Mouse (Mus musculus) bone marrow macrophage, adult 2 months (primary cell): Measurements from ENCODE around the gene Ddx41. TPM values are rescaled to one million over a fixed set of nuclear protein-coding genes. Genes with fewer than 3 reads are reported as not detected.

ENCODE experiments used
- H3K27ac ChIP-seq: 2 replicates; pipeline ENCODE4 v1.5.1; 2012; ENCODE audit warnings: low read depth, low read length; ENCODE audit not compliant: insufficient read depth
- H3K4me1 ChIP-seq: 2 replicates; pipeline ENCODE4 v1.6.1; 2012; ENCODE audit warnings: low read length; ENCODE audit not compliant: control insufficient read depth, insufficient read depth
- H3K4me3 ChIP-seq: 2 replicates; pipeline ENCODE4 v1.5.1; 2012; ENCODE audit warnings: mild to moderate bottlenecking, low read length, moderate library complexity; ENCODE audit not compliant: insufficient read depth
- CTCF ChIP-seq: IDR thresholded peaks from 2 replicates; pipeline ENCODE4 v1.5.1; 2012; ENCODE audit warnings: low read depth, mild to moderate bottlenecking, low read length, moderate library complexity
- POLR2A ChIP-seq: IDR thresholded peaks from 2 replicates; pipeline ENCODE4 v1.6.1; 2012; ENCODE audit warnings: mild to moderate bottlenecking, low read depth, low read length, borderline replicate concordance
- polyA plus RNA-seq: library from polyadenylated mRNA; stranded (reverse); fragments of >200 nt; gene quantifications from 2 replicates; pipeline ENCODE4 v1.2.4, GENCODE M21; 2012; ENCODE audit not compliant: missing spikeins, insufficient read depth, insufficient read length

Gene Ddx41
- polyA plus RNA-seq, 1 experiment, result 39.1 TPM

DNA sequence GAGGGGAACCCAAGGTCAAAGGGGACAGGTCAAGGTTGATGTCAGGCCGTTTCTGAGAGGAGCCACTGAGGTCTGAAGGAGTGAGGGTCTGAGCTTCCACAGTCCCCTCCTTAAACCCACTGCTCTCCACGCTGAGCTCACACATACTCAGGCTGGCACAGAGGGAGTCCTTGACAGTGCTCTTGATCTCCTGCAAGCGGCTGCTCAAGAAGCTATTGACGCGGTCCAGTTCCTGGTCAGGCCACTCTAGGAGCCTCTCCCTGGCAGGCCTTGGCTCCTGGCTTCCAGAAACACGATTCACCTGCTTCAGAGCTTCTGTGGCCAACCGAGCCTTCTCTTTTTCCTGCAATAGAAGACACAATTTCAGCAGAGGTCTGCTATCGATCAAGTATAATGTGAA, 7.0 kb upstream of the Ddx41 start:
- H3K4me3 ChIP-seq, result no peak overlapping the region
- no peaks in the 10 kb centered on the region for H3K4me1 ChIP-seq
- H3K27ac ChIP-seq, result no peak overlapping the region
- TF ChIP-seq CTCF (no peak), POLR2A (no peak)

DNA sequence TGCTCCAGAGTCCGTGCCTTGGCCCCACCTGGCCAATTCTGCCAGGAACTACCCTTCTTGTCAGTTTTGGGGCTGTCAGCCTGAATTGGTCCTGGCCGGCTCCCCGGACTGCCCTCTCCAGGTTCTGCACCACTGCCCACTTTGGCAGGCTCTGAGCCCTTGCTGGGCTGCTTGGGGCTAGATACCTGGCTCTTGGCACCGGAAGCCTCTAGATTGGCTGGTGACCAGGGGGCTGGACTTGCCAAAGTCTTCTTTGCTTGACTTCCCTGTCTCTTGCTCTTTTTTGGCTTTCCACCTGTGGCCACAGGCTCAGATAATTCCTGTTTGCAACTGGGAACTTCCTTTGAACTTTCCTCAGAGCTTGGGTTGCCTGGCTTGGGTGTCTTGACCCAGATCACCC, 6.4 kb upstream of the Ddx41 start:
- TF ChIP-seq CTCF (no peak), POLR2A (no peak)
- Histone ChIP-seq H3K27ac (no peak overlapping the region), H3K4me1 (no peaks in the 10 kb centered on the region), H3K4me3 (no peak overlapping the region)

DNA sequence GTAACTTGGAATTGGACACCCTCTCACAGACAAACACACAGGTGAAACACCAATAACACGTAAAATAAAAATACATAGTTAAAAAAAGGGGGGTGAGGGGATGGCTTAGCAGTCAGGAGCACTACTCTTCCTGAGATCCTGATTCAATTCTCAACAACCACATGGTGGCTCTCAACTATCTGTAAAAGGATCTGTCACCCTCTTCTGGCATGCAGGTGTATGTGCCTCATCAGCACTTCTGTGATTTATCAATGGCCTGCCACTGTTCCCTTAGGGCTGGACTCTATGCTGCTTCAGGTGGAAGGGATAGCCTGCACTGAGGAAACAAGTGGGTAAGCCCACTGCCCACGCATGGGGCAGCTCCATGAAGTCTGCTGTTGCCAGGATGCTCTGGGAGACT, 4.5 kb upstream of the Ddx41 start:
- no peak overlapping the region for H3K4me3 ChIP-seq
- TF ChIP-seq POLR2A, result no peak
- no peak for TF ChIP-seq CTCF
- H3K27ac ChIP-seq, result no peak overlapping the region
- no peaks in the 10 kb centered on the region for H3K4me1 ChIP-seq

DNA sequence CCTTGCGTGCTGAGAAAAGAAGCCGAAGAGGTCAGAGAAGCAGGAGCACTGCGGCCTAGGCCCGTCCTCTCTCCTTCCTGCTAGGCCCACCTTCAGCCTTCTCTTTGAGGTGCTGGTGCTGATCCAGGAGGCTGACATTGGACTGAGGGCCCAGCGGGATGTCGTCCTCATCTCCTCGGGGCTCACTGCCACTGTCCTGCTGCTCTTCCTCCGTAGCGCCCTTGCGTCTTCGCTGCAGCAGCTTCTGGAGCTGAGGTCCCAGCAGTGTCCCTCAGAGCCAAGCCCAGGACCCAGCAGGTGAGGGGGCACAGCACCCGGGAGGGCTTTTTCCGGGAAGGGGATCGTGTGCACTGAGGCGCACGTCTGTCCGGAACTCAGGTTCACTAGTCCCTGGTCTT, 663 bp downstream of the Ddx41 start:
- Histone ChIP-seq H3K4me3 (peak overlapping the region; percentile 96), H3K4me1 (peaks cover 8% of the 10 kb centered on the region; the same call in 1 of the 2 replicates), H3K27ac (no peak overlapping the region; the same call in 1 of the 2 replicates)
- TF ChIP-seq CTCF, result no peak

DNA sequence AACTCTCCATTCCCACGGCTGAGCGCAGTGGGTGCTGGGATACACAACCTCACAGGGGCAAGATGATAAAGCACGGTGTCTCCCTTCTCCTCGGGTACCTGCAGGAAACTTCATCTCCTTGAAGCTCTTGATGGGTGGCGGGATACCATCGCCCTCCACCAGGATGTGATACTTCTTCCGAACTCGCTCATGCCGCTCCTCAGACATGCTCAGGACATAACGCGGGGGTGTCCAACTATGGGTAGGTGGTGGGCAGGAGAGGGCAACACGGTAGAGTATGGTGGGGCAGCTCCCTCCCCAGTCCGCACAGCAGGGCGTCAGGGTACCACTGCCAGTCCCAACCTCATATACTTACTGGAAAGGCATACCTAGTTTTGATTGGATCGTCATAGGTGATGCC, 1.3 kb downstream of the Ddx41 start:
- Histone ChIP-seq H3K4me1 (peaks cover 10% of the 10 kb centered on the region), H3K27ac (no peak overlapping the region), H3K4me3 (peak overlapping the region; percentile 96)
- TF ChIP-seq CTCF (no peak), POLR2A (no peak)

DNA sequence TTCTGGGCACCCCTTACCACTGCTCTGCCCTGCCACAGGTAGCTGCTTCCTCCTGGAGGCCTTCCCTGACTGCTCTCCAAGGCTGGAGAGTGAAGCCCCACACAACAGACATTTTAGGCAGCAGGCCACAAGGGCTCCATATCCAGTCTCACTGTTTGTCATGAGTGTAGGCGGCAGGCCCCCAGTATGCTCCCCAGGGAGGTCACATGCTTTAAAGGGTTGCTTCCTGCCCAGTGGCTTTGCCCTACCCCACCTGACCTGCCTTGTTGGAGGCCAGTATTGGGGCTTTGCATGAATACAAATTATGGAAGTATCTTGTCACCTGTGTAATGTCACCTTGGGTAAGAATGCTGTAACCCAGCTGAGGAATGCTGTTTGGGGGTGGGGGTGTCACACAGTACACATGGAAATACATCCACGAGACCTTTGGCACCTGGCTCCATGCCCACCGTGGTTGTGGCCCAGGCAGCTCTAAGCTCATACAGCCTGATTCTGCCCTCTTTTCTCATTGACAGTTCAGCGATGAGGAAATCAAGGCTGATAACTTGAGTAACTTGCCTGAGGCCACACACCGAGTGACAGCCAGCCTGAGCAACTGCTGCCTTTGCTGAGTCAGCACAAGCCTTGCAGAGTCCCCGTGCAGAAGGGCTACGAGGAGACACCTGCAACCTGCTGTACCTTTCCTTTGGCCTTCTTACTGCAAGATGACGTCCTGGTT, 7.1 kb downstream of the Ddx41 start, which contains the start of gene Dok3:
TSS of gene Dok3 (minus strand) at position 99 of the 718 bp plus-strand sequence.
- H3K4me1 ChIP-seq, result peaks cover 30% of the 10 kb centered on the region
- peak within 1 kb of the TSS; percentile 68 for H3K27ac ChIP-seq
- TF ChIP-seq CTCF (no peak), POLR2A (no peak)
- H3K4me3 ChIP-seq, result peak within 1 kb of the TSS; percentile 62

DNA sequence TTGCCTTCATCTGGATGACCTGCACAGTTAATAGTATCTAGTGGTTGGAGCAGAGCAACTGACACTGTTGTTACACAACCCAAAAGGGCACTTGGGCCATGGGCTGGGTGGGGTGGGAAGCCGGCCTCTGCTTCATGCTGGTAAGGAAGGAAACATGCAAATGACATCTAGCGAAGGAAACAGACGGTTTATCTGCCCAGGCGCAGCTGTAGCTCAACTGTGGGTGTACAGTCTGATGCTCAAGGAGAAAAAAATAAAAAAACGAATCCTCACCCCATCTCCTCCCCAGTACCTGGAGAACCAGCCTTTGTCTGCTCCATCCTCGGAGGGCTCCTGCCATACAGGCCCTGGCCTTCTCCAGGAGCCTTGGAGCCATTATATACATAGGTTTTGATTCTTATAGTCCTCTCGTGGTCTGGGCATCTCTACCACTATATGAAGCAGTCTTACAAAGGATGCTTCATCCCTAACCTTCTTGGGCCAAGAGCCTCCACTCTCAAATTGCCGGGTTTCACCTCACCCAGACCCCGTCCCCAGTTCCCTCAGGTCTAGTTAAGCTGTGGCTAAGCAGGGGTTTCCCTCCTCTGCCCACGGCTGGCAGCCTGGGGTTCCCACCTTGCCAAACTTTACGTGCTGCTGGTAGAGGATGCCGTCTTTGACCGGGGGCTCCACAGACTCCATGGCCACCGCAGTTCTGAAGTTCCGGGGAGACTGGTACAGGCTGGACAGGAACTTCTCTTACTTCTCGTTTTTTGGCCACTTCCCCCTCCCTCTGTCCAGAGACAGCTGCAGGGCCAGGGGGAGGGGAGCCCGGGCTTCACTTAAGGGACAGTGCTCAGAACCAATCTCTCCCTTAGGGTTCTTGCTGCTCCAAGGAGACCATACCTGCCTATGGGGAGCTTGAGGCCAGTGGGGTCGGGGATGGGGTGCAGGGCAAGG, 8.4 kb downstream of the Ddx41 start:
- Histone ChIP-seq H3K4me1 (peaks cover 30% of the 10 kb centered on the region), H3K4me3 (peak overlapping the region; percentile 62), H3K27ac (peak overlapping the region; percentile 68)
- TF ChIP-seq CTCF, result no peak
- TF ChIP-seq POLR2A, result no peak

DNA sequence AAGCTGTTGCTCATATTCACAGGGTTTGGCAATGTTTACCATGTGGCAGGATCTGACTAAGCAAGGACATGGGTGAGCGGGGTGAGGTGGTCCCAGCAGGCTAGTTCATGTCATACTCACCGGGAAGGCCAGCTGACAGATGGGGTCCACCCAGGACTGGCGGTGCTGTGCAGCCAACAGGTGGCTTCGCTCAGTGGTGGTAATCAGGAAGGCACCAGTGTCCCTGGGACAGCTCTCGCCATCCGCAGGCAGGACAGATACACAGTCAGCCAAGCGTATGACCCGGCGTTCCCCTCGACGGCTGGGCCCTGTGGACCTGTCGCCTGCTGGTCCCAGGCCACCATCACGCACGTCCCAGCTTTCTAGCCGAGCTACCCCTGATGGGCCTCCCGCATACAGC, 9.2 kb downstream of the Ddx41 start:
- peaks cover 30% of the 10 kb centered on the region for H3K4me1 ChIP-seq
- TF ChIP-seq POLR2A, result no peak
- no peak for TF ChIP-seq CTCF
- H3K27ac ChIP-seq, result no peak overlapping the region
- H3K4me3 ChIP-seq, result no peak overlapping the region

DNA sequence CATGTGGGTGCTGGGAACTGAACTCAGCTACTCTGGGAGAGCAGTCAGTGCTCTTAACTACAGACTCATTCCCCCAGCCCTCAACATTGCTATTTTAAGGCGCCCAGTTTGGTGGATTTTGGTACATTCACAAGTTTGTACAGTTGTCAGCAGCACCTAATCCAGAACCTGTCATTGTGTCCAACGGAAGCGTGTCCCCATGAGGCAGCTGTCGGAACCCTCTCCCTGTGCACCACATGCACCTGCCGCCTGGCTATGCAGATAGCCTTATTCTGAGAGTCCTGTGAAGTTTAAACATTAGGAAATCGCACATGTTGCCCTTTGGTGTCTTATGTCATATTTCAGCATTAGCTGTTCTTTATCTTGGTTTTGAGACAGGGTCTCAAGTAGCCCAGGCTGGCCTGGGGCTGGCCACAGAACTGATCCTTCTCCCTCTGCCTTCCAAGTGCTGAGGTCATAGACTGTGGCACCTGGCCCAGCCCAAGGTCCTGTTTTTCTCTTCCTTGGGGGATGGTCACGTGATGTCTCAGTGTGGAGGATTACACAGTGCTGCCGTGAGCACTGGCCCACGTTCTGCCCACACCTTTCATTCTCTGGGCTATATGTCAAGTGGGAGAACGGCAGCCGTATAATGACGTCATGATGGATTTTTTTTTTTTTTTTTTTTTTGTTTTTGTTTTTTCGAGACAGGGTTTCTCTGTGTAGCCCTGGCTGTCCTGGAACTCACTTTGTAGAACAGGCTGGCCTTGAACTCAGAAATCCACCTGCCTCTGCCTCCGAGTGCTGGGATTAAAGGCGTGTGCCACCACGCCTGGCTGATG, 10.5 kb downstream of the Ddx41 start:
- H3K4me1 ChIP-seq, result peaks cover 30% of the 10 kb centered on the region
- no peak overlapping the region for H3K4me3 ChIP-seq
- TF ChIP-seq CTCF (no peak), POLR2A (no peak)
- no peak overlapping the region for H3K27ac ChIP-seq
